Mouse (Mus musculus) right cerebral cortex, adult 18-20 months (tissue): ENCODE data around the gene Nrip2.
A peak's percentile ranks its signal among the peaks of the same experiment; 100 is the strongest.

Experiments used
- DNase-seq: peaks from one replicate; pipeline ENCODE4 v3.0.0; 2022; ENCODE audit warnings: mixed read lengths

The Nrip2 gene

GRCm38 (mm10) chr6:128438317-128438870 lies 39.3 kb downstream of the Nrip2 start, which contains the start of gene Fkbp4:
Gene Fkbp4, minus strand, starts transcription at chr6:128438677.
- DNase-seq = peak; percentile 95

DNA sequence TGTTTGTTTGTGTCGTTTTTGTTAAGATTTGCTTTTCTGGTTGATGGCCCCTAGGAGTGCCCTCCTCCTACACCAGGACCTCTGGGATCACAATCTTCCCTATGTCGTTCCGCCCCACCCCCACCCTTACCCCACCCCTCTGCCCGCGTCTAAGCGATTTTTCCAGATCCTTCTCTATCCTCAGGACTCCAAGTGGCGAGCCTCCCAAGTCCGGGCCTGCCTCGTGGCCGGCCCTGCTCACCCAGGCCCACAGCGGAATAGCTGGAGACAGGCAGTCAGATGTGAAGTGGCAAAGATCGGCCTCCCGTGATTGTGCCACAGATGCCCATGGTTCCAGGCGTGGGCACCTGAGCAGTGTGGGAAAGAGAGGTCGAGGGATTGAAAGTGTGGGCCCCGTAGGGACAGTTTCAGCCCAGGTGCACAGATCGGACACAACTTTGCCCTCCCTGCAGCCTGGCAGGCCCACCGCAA lies 39.8 kb downstream of the Nrip2 start:
- no peak for DNase-seq

- DNase-seq = no peak
Measured at GRCm38 (mm10) chr6:128440238-128440637, 41.1 kb downstream of the Nrip2 start.

GRCm38 (mm10) chr6:128445761-128446535 lies 46.9 kb downstream of the Nrip2 start:
- peak; percentile 59 for DNase-seq

DNA sequence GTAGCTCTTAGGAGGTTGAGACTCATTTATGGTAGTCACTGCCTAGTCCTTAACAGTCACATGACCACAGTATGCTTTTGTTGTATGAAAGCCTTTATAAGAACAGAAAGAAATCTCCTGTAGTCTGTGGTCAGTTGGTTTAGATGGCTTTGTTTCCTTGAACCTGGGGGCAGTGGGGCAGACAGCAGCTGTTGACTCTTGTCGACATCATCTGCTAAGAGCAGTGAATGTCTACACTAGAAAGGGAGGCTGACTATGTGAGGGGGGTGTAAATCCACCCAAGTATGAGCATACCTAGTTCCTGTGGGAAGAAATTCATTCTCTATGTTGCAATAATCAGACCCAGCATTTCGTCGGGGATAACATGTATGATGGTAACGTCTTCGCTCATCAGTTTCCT lies 48.0 kb downstream of the Nrip2 start:
- DNase-seq = no peak

DNA sequence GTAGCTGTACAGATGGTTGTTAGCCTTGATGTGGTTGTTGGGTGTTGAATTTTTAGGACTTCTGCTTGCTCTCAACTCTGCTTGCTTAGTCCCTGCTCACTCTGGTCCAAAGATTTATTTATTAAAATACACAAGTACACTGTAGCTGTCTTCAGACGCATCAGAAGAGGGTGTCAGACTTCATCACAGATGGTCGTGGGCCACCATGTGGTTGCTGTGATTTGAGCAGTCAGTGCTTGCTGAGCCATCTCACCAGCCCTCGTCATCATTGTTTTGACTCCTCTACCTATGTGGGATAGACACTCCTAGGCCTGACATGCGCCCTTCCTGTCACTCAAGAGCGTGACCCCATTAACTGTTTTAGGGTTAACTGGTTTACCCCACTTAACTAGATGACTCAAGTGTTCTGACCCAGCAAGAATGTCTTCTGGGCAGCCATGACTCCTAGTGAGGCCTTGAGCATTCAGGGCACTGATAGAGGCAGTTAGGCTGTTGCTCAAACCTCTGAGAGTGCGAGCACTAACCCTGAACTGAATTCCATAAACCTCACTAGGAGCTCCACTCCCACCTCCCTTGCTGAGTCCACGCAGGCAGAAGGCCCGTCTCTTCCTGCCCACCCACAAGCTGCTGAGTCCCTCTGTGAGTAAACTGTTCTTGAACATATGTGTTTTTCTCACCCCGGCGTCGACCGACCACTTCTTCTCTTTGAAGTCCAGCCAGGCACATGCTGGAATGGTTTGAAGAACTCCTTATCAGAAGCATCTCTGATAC lies 56.9 kb downstream of the Nrip2 start:
- DNase-seq = peak; percentile 41

GRCm38 (mm10) chr6:128457186-128457585 lies 58.1 kb downstream of the Nrip2 start:
- DNase-seq = no peak

DNA sequence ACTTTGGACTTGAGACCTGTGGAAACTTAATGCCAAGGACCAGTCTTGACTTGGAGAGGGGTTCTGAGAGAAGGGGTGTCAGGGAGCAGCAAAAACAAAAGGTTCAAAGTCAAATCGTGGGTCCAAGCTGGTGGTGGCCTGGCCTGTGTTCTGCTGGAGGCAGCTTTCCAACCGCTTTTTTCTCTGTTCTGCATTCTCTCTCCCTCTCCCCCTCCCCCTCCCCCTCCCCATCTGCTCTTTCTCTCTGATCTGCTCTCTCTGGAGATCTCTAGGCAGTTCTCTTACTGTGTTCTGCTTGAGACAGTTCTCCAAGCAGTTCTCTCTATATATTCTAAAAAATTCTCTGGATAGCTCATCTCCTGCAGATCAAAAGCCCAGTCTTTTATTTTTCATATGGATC lies 61.2 kb downstream of the Nrip2 start:
- DNase-seq = no peak

DNA sequence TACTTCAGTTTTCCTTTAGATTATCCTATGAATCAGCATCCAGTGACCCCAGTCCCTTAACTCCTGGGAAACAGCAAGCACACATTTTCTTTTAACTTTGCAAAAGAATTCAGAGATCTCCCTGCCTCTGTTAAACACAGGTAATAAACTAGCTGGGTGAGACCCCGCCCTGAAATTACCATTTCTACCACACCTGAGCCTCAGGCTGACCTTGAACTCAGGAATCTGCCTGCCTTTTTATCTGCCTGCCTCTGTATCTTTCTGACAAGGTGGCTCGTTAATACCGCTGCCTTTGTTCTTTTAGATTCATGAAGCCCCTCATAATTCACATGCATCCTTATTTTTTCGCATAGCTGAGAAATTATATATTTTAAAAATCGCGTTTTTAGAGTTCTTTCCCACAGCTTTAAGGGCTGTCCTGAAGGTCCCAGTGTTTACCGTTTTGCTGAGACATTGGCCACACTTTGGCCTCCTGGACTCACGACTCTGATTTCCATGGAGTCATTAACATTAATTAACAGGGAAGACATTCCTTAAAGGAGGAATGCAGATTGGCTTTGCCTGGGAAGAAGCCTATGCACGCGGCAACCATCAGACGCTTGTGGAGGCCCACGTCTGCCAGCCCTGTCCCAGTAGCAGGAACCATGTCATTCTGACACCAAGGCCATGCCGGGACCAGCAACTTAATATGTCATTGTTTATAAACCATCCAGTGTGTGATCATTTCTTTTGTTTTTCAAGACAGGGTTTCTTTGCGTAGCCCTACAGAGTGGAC lies 61.8 kb downstream of the Nrip2 start:
- DNase-seq = no peak

DNA sequence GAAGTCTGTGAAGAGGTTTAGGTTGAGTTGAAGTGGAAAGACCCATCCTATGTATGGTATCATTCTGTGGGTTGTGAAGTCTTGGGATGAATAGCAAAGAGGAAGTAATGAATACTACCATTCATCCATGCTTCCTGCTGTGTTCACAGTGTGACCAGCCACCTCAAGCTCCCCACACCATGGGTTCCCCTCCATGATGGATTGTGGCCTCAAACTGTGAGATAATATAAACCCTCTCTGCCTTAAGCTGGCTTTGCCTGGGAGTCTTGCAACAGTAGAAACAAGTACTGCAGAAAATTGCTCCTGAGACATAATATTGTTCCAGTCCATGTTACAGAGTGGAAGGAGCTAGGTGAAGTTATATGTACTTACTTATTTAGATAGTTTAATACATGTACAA lies 62.5 kb downstream of the Nrip2 start:
- DNase-seq = no peak

DNA sequence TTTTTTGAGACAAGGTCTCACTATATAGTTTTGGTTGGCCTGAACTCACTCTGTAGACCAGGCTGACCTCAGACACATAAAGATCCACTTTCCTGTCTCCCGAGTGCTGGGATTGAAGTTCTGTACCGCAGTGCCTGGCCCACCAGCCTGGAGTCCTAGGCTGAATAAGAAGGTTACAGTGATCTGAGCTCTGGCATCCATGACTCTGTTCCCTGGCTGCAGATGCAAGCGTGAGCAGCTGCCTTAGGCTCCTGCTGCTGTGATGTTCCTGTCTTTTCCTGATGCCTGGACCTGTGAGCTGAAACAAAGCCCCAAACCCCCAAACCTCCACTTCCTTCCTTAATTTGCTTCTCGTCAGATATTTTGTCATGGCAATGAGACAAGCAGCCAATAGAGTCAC lies 65.9 kb downstream of the Nrip2 start:
- no peak for DNase-seq
